Mouse (Mus musculus): ENCODE results near the gene Fam3c. TPM values are rescaled to one million over a fixed set of nuclear protein-coding genes. Genes with fewer than 3 reads are reported as not detected.

Fam3c gene
- polyA plus RNA-seq (2014; fragmentation: Nextera tagmentation; extraction: Ambion mirVana) = 46.2 and 47.8 TPM in 2 replicates

DNA sequence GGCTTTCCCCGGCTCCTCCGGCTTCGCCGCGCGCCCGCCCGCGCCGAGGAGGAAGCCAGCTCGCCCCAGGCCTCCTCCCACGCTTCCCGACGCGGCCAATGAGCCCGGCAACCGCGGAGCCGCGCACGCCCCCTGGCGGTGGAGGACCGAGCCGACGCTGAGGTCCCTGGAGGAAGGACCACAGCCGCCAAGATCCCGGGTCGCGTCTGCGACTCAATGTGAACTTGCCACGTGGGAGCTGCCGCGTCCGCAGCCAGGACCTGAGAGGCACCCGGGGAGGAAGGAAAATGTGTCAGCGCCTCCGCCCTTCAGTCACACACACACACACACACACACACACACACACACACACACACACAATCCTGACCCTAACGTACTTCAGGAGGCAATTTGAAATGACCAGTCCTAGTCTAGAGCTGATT, at the start of gene Fam3c:
Gene Fam3c, minus strand, starts transcription at position 158 of the 422 bp plus-strand sequence.
- WGBS = 0% methylated on average over 30 of the region's 38 CpGs
- Histone ChIP-seq H3K9me3 (ENCODE audit: control insufficient read depth, low read length) (0 out of 2 replicates have a peak, but pooled peaks cover 3% of the 10 kb centered on the region), H3K36me3 (ENCODE audit: control insufficient read depth, insufficient read depth, low read length) (no peaks in the 10 kb centered on the region), H3K4me3 (ENCODE audit: low read depth, low read length) (peak within 1 kb of the TSS; percentile 76), H3K4me1 (replicated peaks; ENCODE audit: control insufficient read depth, insufficient read depth, low read length) (peaks cover 17% of the 10 kb centered on the region), H3K4me2 (ENCODE audit: low read length) (peak within 1 kb of the TSS; percentile 56), H3K9ac (ENCODE audit: low read length) (peak within 1 kb of the TSS; percentile 81), H3K27me3 (replicated peaks; ENCODE audit: control insufficient read depth, insufficient read depth, low read length) (no peaks in the 10 kb centered on the region), H3K27ac (ENCODE audit: low read depth) (peak within 1 kb of the TSS; percentile 78)
- ATAC-seq (replicated peaks; ENCODE audit: low FRiP score, low TSS enrichment, low read depth) = peak; percentile 98
- DNase-seq (ENCODE audit: low spot score) = peak; percentile 98

DNA sequence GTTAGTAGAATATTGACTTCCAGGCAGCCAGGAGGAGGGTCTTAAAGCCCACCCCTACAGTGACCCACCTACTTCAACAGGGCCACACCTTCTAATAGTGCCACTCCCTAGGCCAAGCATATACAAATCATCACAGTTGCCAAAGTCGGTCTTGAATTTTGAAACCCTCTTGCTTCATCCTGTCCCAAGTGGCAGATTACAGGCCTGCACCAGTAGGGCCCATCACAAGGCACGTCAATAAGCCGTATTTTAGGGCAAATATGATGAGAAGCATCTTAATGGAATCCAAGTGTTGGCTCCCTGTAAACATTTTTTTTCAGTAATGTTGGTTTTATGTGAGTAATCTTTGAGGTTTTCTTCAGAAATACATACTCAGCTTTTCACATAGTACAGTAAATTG, 49.0 kb upstream of the Fam3c start:
- no peaks in the 10 kb centered on the region for H3K36me3 ChIP-seq (ENCODE audit: control insufficient read depth, insufficient read depth, low read length)
- no peak for ATAC-seq (replicated peaks; ENCODE audit: low FRiP score, low TSS enrichment, low read depth)
- H3K27ac ChIP-seq (ENCODE audit: low read depth) = no peak overlapping the region
- H3K4me3 ChIP-seq (ENCODE audit: low read depth, low read length) = no peak overlapping the region
- WGBS = 89% methylated on average over 3 of the region's 3 CpGs
- H3K27me3 ChIP-seq (replicated peaks; ENCODE audit: control insufficient read depth, insufficient read depth, low read length) = no peaks in the 10 kb centered on the region
- no peak overlapping the region for H3K4me2 ChIP-seq (ENCODE audit: low read length)
- H3K9ac ChIP-seq (ENCODE audit: low read length) = no peak overlapping the region
- H3K9me3 ChIP-seq (ENCODE audit: control insufficient read depth, low read length) = no peaks in the 10 kb centered on the region
- H3K4me1 ChIP-seq (replicated peaks; ENCODE audit: control insufficient read depth, insufficient read depth, low read length) = no peaks in the 10 kb centered on the region
- DNase-seq (ENCODE audit: low spot score) = no peak

DNA sequence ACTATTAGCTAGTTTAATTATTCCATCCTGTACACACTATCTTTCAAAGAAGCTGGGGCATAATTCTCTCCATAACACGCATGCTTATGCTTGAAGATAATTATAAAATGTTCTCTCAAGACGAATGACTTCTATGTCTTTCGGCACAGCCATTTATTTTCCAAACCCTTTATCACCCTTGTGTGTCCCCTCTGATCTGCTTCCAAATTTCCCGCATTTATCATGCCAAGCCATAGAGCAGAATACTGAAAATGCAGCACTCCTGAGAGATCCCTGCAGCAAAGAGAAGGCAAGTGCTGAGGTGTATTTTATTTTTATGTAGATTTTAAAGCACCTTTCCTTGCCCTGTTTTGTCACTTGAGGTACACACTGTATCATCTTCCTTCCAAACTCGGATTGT, 47.7 kb upstream of the Fam3c start:
- 76% methylated on average over 5 of the region's 5 CpGs for whole genome bisulfite sequencing
- Histone ChIP-seq H3K9me3 (ENCODE audit: control insufficient read depth, low read length) (no peaks in the 10 kb centered on the region), H3K27ac (ENCODE audit: low read depth) (no peak overlapping the region), H3K4me2 (ENCODE audit: low read length) (no peak overlapping the region), H3K36me3 (ENCODE audit: control insufficient read depth, insufficient read depth, low read length) (no peaks in the 10 kb centered on the region), H3K4me3 (ENCODE audit: low read depth, low read length) (no peak overlapping the region), H3K4me1 (replicated peaks; ENCODE audit: control insufficient read depth, insufficient read depth, low read length) (no peaks in the 10 kb centered on the region), H3K27me3 (replicated peaks; ENCODE audit: control insufficient read depth, insufficient read depth, low read length) (no peaks in the 10 kb centered on the region), H3K9ac (ENCODE audit: low read length) (no peak overlapping the region)
- no peak for ATAC-seq (replicated peaks; ENCODE audit: low FRiP score, low TSS enrichment, low read depth)
- DNase-seq (ENCODE audit: low spot score) = no peak

DNA sequence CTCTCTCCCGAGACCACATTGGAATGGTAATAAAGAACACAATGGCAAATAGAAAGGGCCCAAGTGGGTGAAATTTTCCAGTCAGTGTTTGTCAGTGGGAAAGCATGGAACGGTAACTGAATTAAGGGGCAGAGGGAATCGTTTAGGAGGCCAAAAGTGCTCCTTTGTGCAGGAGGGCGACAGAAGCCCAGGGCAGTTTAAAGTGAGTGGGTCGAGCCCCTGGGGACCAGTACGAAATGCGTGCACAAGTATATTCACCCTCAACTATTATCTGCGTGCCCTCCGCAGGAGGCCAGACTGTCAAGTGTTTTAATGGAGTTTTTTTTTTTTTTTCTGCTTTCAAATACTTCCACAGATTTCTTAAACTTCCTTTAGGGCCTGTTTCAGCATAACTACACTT, 47.3 kb upstream of the Fam3c start:
- Histone ChIP-seq H3K27me3 (replicated peaks; ENCODE audit: control insufficient read depth, insufficient read depth, low read length) (no peaks in the 10 kb centered on the region), H3K4me2 (ENCODE audit: low read length) (no peak overlapping the region), H3K36me3 (ENCODE audit: control insufficient read depth, insufficient read depth, low read length) (no peaks in the 10 kb centered on the region), H3K4me3 (ENCODE audit: low read depth, low read length) (no peak overlapping the region), H3K27ac (ENCODE audit: low read depth) (no peak overlapping the region), H3K9me3 (ENCODE audit: control insufficient read depth, low read length) (no peaks in the 10 kb centered on the region), H3K9ac (ENCODE audit: low read length) (no peak overlapping the region), H3K4me1 (replicated peaks; ENCODE audit: control insufficient read depth, insufficient read depth, low read length) (no peaks in the 10 kb centered on the region)
- WGBS = 84% methylated on average over 9 of the region's 9 CpGs
- no peak for ATAC-seq (replicated peaks; ENCODE audit: low FRiP score, low TSS enrichment, low read depth)
- no peak for DNase-seq (ENCODE audit: low spot score)

DNA sequence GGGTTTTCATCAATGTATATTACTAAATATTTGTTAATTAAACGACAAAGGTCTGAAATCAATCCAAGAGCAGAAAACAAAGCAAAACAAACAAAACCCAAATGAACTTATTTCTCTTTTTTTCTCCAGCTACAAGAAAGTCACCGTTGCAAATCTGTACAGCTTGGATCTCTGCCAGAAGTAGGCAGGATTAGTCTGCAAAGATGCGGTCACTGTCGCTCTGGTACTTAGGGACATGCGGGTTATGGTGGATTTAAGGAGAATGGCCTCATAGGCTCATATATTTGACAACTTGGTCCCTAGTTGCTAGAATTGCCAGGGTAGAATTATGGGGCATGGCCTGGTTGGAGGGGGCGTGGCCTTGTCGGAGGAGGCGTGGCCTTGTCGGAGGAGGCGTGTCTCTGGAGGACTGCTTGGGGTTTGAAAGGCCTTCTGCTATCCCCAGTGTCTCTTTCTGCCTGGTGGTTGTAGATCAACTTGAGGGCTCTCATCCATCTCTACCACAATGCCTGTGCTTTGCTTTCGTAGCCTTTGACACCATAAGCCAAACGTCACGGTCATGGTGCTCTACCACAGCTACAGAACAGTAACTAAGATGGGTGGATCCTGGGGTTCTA, 46.6 kb upstream of the Fam3c start:
- no peaks in the 10 kb centered on the region for H3K9me3 ChIP-seq (ENCODE audit: control insufficient read depth, low read length)
- DNase-seq (ENCODE audit: low spot score) (no peak), ATAC-seq (replicated peaks; ENCODE audit: low FRiP score, low TSS enrichment, low read depth) (no peak)
- H3K27ac ChIP-seq (ENCODE audit: low read depth) = no peak overlapping the region
- no peaks in the 10 kb centered on the region for H3K4me1 ChIP-seq (replicated peaks; ENCODE audit: control insufficient read depth, insufficient read depth, low read length)
- 79% methylated on average over 13 of the region's 13 CpGs for WGBS
- H3K36me3 ChIP-seq (ENCODE audit: control insufficient read depth, insufficient read depth, low read length) = no peaks in the 10 kb centered on the region
- no peak overlapping the region for H3K9ac ChIP-seq (ENCODE audit: low read length)
- H3K4me3 ChIP-seq (ENCODE audit: low read depth, low read length) = no peak overlapping the region
- H3K4me2 ChIP-seq (ENCODE audit: low read length) = no peak overlapping the region
- no peaks in the 10 kb centered on the region for H3K27me3 ChIP-seq (replicated peaks; ENCODE audit: control insufficient read depth, insufficient read depth, low read length)

DNA sequence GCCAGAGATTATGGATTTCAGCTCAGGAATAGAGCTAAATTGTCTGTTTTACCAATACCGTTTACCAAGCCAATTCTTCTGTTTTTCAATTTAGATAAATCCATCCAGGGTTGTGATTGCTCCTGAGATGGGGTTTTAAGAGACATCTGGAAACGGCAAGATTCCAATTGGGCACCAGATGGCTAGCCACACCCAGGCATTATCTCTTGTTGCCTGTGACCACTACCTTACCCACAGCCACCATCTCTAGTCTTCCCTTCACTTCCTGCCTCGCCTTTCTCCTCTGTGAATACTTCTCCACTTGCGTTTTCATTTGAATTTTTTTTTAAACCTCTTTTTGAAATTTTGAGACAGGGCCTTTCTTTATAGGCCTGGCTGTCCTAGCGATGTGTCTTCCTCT, 46.0 kb upstream of the Fam3c start:
- Histone ChIP-seq H3K27ac (ENCODE audit: low read depth) (no peak overlapping the region), H3K9me3 (ENCODE audit: control insufficient read depth, low read length) (no peaks in the 10 kb centered on the region), H3K9ac (ENCODE audit: low read length) (no peak overlapping the region), H3K27me3 (replicated peaks; ENCODE audit: control insufficient read depth, insufficient read depth, low read length) (no peaks in the 10 kb centered on the region), H3K4me1 (replicated peaks; ENCODE audit: control insufficient read depth, insufficient read depth, low read length) (no peaks in the 10 kb centered on the region), H3K4me3 (ENCODE audit: low read depth, low read length) (no peak overlapping the region), H3K4me2 (ENCODE audit: low read length) (no peak overlapping the region), H3K36me3 (ENCODE audit: control insufficient read depth, insufficient read depth, low read length) (no peaks in the 10 kb centered on the region)
- WGBS = 81% methylated on average over 5 of the region's 5 CpGs
- no peak for DNase-seq (ENCODE audit: low spot score)
- no peak for ATAC-seq (replicated peaks; ENCODE audit: low FRiP score, low TSS enrichment, low read depth)

DNA sequence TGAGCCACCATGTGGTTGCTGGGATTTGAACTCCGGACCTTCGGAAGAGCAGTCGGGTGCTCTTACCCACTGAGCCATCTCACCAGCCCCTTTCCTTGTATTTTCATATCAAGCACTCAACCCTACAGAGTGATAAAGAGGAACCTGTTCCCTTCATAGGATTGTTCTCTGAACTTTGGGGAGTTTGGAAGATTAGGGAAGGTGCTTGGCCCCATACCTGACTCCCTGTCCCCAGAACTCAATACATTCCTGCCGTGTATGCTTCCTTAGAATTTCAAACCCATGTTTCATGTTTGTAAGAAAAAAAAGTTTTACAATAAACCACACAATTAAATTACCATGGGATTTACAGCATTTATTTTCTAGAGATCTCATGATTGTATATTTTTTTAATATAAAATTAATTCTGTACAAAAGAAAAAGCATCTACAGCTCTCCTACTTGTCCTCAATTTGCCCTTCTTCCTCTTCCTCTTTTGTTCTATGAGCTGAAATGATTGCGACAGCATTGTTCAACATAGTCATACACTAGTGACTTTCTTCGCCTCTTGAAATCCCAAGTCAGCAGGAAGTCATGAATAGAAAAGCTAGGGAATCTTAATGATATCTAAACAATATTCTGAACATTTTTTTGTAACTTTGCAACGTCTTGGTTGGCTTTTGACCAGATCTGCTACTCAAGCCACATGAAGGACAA, 42.2 kb upstream of the Fam3c start:
- no peaks in the 10 kb centered on the region for H3K36me3 ChIP-seq (ENCODE audit: control insufficient read depth, insufficient read depth, low read length)
- no peak overlapping the region for H3K4me3 ChIP-seq (ENCODE audit: low read depth, low read length)
- ATAC-seq (replicated peaks; ENCODE audit: low FRiP score, low TSS enrichment, low read depth) (no peak), DNase-seq (ENCODE audit: low spot score) (no peak)
- H3K9me3 ChIP-seq (ENCODE audit: control insufficient read depth, low read length) = no peaks in the 10 kb centered on the region
- WGBS = 89% methylated on average over 5 of the region's 7 CpGs
- H3K4me1 ChIP-seq (replicated peaks; ENCODE audit: control insufficient read depth, insufficient read depth, low read length) = no peaks in the 10 kb centered on the region
- no peak overlapping the region for H3K27ac ChIP-seq (ENCODE audit: low read depth)
- no peaks in the 10 kb centered on the region for H3K27me3 ChIP-seq (replicated peaks; ENCODE audit: control insufficient read depth, insufficient read depth, low read length)
- H3K9ac ChIP-seq (ENCODE audit: low read length) = no peak overlapping the region
- no peak overlapping the region for H3K4me2 ChIP-seq (ENCODE audit: low read length)

DNA sequence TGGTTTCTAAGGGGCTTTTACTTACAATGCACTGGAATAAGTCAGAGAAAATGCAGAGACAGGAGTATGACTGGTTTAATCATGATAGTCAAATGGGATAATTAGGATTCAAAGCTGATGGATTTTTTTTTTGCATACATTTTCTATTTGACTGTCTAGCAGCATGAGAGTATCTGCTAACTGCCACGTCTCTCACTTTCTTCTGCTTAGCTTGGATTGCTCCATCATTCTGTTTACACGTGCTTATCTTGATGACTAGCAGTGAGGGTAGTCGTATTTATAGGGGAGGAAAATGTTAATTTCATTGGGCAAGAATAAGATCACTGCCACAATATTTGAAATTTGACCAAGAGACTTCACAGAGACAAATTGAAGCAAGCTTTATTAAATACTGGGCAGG, 39.2 kb upstream of the Fam3c start:
- Histone ChIP-seq H3K9ac (ENCODE audit: low read length) (no peak overlapping the region), H3K27ac (ENCODE audit: low read depth) (no peak overlapping the region), H3K4me1 (replicated peaks; ENCODE audit: control insufficient read depth, insufficient read depth, low read length) (no peaks in the 10 kb centered on the region), H3K4me3 (ENCODE audit: low read depth, low read length) (no peak overlapping the region), H3K36me3 (ENCODE audit: control insufficient read depth, insufficient read depth, low read length) (no peaks in the 10 kb centered on the region), H3K9me3 (ENCODE audit: control insufficient read depth, low read length) (no peaks in the 10 kb centered on the region), H3K4me2 (ENCODE audit: low read length) (no peak overlapping the region), H3K27me3 (replicated peaks; ENCODE audit: control insufficient read depth, insufficient read depth, low read length) (no peaks in the 10 kb centered on the region)
- WGBS = 35% methylated on average over 3 of the region's 3 CpGs
- ATAC-seq (replicated peaks; ENCODE audit: low FRiP score, low TSS enrichment, low read depth) (no peak), DNase-seq (ENCODE audit: low spot score) (no peak)
